Mouse (Mus musculus): Measurements from ENCODE around the gene Rerg.

- TF ChIP-seq POLR2A (IDR thresholded peaks at IDR 0.05; ENCODE audit: borderline replicate concordance, low read depth, low read length) (no peak), CTCF (IDR thresholded peaks at IDR 0.05; ENCODE audit: low read depth, low read length) (no peak)
These were observed 349 bp upstream of the Rerg start for GRCm38 (mm10) chr6:137170646-137171045.

Measured in bone marrow macrophage, adult 2 months (primary cell).